Mouse (Mus musculus) embryonic fibroblast, embryonic 13.5 days (primary cell): ENCODE measurements around the gene Grid2.

Experiments used
- CTCF ChIP-seq: IDR thresholded peaks from 2 replicates; pipeline ENCODE4 v1.5.1; 2011; ENCODE audit warnings: mild to moderate bottlenecking, control low read depth, low read length, moderate library complexity, borderline replicate concordance; ENCODE audit not compliant: insufficient read depth
- POLR2A ChIP-seq: IDR thresholded peaks from 2 replicates; pipeline ENCODE4 v1.6.1; 2011; ENCODE audit warnings: low read depth, mild to moderate bottlenecking, control low read depth, low read length, moderate library complexity

- TF ChIP-seq CTCF (no peak), POLR2A (no peak)
Measured at GRCm38 (mm10) chr6:64448127-64448526, 1192.5 kb downstream of the Grid2 start.
